Comparison of ENCODE assay signal across 8 mouse cellular contexts in the genomic region with DNA sequence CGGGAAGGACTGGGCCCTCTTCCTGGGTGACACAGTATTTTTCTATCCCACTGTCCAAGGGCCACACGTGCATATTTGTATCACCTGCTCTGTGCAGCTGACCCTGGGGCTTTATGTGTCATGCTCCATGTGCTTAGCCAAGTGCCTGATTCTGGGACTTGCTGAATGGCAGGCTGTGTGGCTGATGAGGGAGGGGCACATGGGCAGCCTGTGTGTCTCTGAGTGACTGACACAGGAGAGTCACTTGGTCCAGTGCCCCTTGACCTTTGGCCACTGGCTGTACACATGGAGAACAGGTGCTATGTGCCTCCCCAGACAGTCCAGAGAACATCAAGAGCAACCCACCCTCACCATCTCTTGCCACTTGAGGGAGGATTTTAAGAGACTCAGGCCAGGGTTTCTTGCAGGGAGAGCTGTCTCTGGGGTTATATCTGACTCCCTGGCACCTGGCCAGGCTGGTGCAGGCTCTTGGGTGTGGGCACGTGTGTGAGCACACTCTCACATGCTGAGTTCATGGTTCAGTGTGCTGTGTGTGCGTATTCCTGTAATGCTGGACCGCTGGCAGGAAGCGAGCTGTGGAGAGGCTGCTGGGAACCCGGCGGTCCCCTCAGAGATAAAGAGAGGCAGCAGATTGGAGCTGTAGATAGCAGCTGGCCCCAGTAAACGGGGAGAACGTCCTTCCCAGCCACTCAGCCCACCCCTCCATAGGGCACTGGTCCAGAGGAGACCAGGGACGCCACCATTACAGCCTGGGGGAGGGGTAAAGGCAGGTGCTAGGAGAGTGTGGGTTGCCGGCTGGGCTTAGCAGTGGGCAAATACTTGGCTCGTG. TPM values are rescaled to one million over a fixed set of nuclear protein-coding genes. Genes with fewer than 3 reads are reported as not detected.
A peak's percentile ranks its signal among the peaks of the same experiment; 100 is the strongest.
DNase-seq lines count a peak whose midpoint lies in the region; ATAC-seq and TF ChIP-seq lines count a peak whose summit lies in the region.

No protein-coding gene starts in this region.

- H3K4me2 ChIP-seq in heart, postnatal 0 days (ENCODE audit: low read depth, low read length) = peak overlapping the region; percentile 49

- H3K4me3 ChIP-seq in left cerebral cortex, adult 2 months = peak overlapping the region; percentile 11; the same call in 1 of the 2 replicates
- peak overlapping the region; percentile 6; the same call in 1 of the 2 replicates for H3K4me3 ChIP-seq in heart, postnatal 0 days (ENCODE audit: low read depth, low read length)
- H3K4me3 ChIP-seq in small intestine, adult 2 months (ENCODE audit: low read depth, low read length) = peak overlapping the region; percentile 22

- 9% methylated on average over 13 of the region's 13 CpGs for WGBS in heart, postnatal 0 days
- WGBS in small intestine, adult 2 months = 10% methylated on average over 13 of the region's 13 CpGs

- no peaks in the 10 kb centered on the region for H3K9me3 ChIP-seq in heart, postnatal 0 days (replicated peaks; ENCODE audit: control insufficient read depth, low read length)

- TF ChIP-seq CTCF in left cerebral cortex, adult 2 months (IDR thresholded peaks at IDR 0.05) = no peak
- no peak for TF ChIP-seq CTCF in heart, postnatal 0 days (IDR thresholded peaks at IDR 0.05; ENCODE audit: low read depth)
- TF ChIP-seq CTCF in small intestine, adult 2 months (IDR thresholded peaks at IDR 0.05; ENCODE audit: extremely low read depth, insufficient read length, insufficient replicate concordance, low read depth, low read length) = no peak

- ATAC-seq in heart, postnatal 0 days (ENCODE audit: insufficient read depth, low read depth) = peak; percentile 56

- H3K27me3 ChIP-seq in heart, postnatal 0 days (ENCODE audit: control insufficient read depth, insufficient read depth, low read length) = no peaks in the 10 kb centered on the region
- H3K27me3 ChIP-seq in small intestine, adult 2 months (ENCODE audit: control insufficient read depth, insufficient read depth, low read length) = no peaks in the 10 kb centered on the region

- intact Hi-C loops in left cerebral cortex, adult 2 months (cut with DNase I) = loop anchor here (10.0 kb wide), 1 partner anchor 347 kb away; no protein-coding TSS in a partner anchor

- no peaks in the 10 kb centered on the region for H3K36me3 ChIP-seq in heart, postnatal 0 days (replicated peaks; ENCODE audit: control insufficient read depth, insufficient read depth, low read length)
- no peaks in the 10 kb centered on the region for H3K36me3 ChIP-seq in small intestine, adult 2 months (ENCODE audit: control insufficient read depth, insufficient read depth, low read length)

- peaks cover 25% of the 10 kb centered on the region for H3K4me1 ChIP-seq in heart, postnatal 0 days (ENCODE audit: control insufficient read depth, insufficient read depth)
- peaks cover 38% of the 10 kb centered on the region for H3K4me1 ChIP-seq in small intestine, adult 2 months (ENCODE audit: control insufficient read depth, insufficient read depth, insufficient read length, low read length)

- TF ChIP-seq EP300 in heart, postnatal 0 days (IDR thresholded peaks at IDR 0.05; ENCODE audit: low read depth) = no peak

- DNase-seq in left cerebral cortex, adult 2 months (ENCODE audit: extremely low spot score in 1 of 2, low spot score in 2 of 2) = no peak
- DNase-seq in left cerebral cortex, adult 11 months (ENCODE audit: low spot score) = no peak
- DNase-seq in adipocyte (ENCODE audit: low spot score) = peak; percentile 32
- peak; percentile 43 for DNase-seq in heart, postnatal 0 days (ENCODE audit: low spot score)
- peak; percentile 65 to 83 for DNase-seq in kidney, postnatal 4 days
- DNase-seq in lung, postnatal 10 days = peak; percentile 66
- no peak for DNase-seq in ovary, postnatal 10 days (ENCODE audit: low spot score)

- no peak for TF ChIP-seq POLR2A in small intestine, adult 2 months (IDR thresholded peaks at IDR 0.05; ENCODE audit: low read depth, low read length)

- 0 out of 2 replicates have a peak overlapping the region, but pooled peaks have one; percentile 10 for H3K9ac ChIP-seq in heart, postnatal 0 days (replicated peaks; ENCODE audit: low read depth, low read length)

- no peak overlapping the region; the same call in 1 of the 2 replicates for H3K27ac ChIP-seq in left cerebral cortex, adult 2 months
- peak overlapping the region; percentile 49 for H3K27ac ChIP-seq in heart, postnatal 0 days (ENCODE audit: low read depth)
- H3K27ac ChIP-seq in small intestine, adult 2 months (ENCODE audit: insufficient read depth, low read depth, low read length) = peak overlapping the region; percentile 95

RNA-seq across cellular contexts. Expression of a gene that starts 4.8 kb away (rescaled TPM):
- total RNA-seq in left cerebral cortex, adult 2 months (2021) = 1 to 10 TPM; 4.7 to 5.4 TPM
- total RNA-seq in heart, postnatal 0 days (2014; rRNA removed; ENCODE audit: low replicate concordance) = 7.4 and 7.8 TPM in 2 replicates
- polyA plus RNA-seq in heart, postnatal 0 days (2015; fragmentation: Nextera tagmentation; extraction: Ambion mirVana) = 9.4 and 9.5 TPM in 2 replicates
- 25.8 and 27.7 TPM in 2 replicates for polyA plus RNA-seq in small intestine, adult 2 months (2012; rRNA removed)

RNA-seq across cellular contexts. Expression of a gene that starts 17.6 kb away (rescaled TPM):
- total RNA-seq in left cerebral cortex, adult 2 months (2021) = under 1 TPM in 1 of 2 experiments, not detected in 1; 0.19 TPM
- total RNA-seq in heart, postnatal 0 days (2014; rRNA removed; ENCODE audit: low replicate concordance) = not detected in 2 replicates
- not detected in 2 replicates for polyA plus RNA-seq in heart, postnatal 0 days (2015; fragmentation: Nextera tagmentation; extraction: Ambion mirVana)
- polyA plus RNA-seq in small intestine, adult 2 months (2012; rRNA removed) = 0.11 TPM in 1 of 2 replicates, not detected in the other

RNA-seq across cellular contexts. Expression of a gene that starts 29.1 kb away (rescaled TPM):
- total RNA-seq in left cerebral cortex, adult 2 months (2021) = 1 to 10 TPM in 1 of 2 experiments, under 1 TPM in 1; 0.95 to 1.3 TPM
- 36.1 and 56.8 TPM in 2 replicates for total RNA-seq in heart, postnatal 0 days (2014; rRNA removed; ENCODE audit: low replicate concordance)
- polyA plus RNA-seq in heart, postnatal 0 days (2015; fragmentation: Nextera tagmentation; extraction: Ambion mirVana) = 83.6 and 85.0 TPM in 2 replicates
- 4.3 and 9.5 TPM in 2 replicates for polyA plus RNA-seq in small intestine, adult 2 months (2012; rRNA removed)

RNA-seq across cellular contexts. Expression of a gene that starts 52.2 kb away (rescaled TPM):
- 1 to 10 TPM in 1 of 2 experiments, under 1 TPM in 1; 0.81 to 1.0 TPM for total RNA-seq in left cerebral cortex, adult 2 months (2021)
- total RNA-seq in heart, postnatal 0 days (2014; rRNA removed; ENCODE audit: low replicate concordance) = 103 and 117 TPM in 2 replicates
- polyA plus RNA-seq in heart, postnatal 0 days (2015; fragmentation: Nextera tagmentation; extraction: Ambion mirVana) = 41.4 and 44.0 TPM in 2 replicates
- 22.8 and 52.2 TPM in 2 replicates for polyA plus RNA-seq in small intestine, adult 2 months (2012; rRNA removed)

RNA-seq across cellular contexts. Expression of a gene that starts 52.4 kb away (rescaled TPM):
- 1 to 10 TPM; 5.2 to 8.5 TPM for total RNA-seq in left cerebral cortex, adult 2 months (2021)
- total RNA-seq in heart, postnatal 0 days (2014; rRNA removed; ENCODE audit: low replicate concordance) = 14.5 and 17.6 TPM in 2 replicates
- polyA plus RNA-seq in heart, postnatal 0 days (2015; fragmentation: Nextera tagmentation; extraction: Ambion mirVana) = 13.1 and 16.5 TPM in 2 replicates
- 4.3 and 11.1 TPM in 2 replicates for polyA plus RNA-seq in small intestine, adult 2 months (2012; rRNA removed)

Comparison
In these comparisons a context has a peak if more than half of its experiments do, and no peak if none do; other contexts are left out.
1. DNase-seq: peak in adipocyte (single experiment), heart, postnatal 0 days (single experiment), kidney, postnatal 4 days (2 of 2) and lung, postnatal 10 days (single experiment); none in left cerebral cortex, adult 2 months (0 of 2), left cerebral cortex, adult 11 months (single experiment) and ovary, postnatal 10 days (single experiment).
2. RNA of a gene that starts 29.1 kb away (total RNA-seq): 36.1 to 56.8 TPM in heart, postnatal 0 days; 0.95 to 1.3 TPM in left cerebral cortex, adult 2 months; every median in the first group is over 10 times any median in the second.
3. Peak in every context shown above with its lines, with median percentiles within 50 percentile points of each other: H3K4me3 ChIP-seq.